Mouse (Mus musculus) cerebellum, postnatal 4 days (tissue): ENCODE measurements around the gene Adamts20.
A peak's percentile ranks its signal among the peaks of the same experiment; 100 is the strongest.

Experiments
- DNase-seq, 2 experiments: peaks; one replicate each; pipeline ENCODE4 v3.0.0; 2022; ENCODE audit warnings: low spot score in 2 of 2, mixed read lengths in 1 of 2

Gene Adamts20

DNA sequence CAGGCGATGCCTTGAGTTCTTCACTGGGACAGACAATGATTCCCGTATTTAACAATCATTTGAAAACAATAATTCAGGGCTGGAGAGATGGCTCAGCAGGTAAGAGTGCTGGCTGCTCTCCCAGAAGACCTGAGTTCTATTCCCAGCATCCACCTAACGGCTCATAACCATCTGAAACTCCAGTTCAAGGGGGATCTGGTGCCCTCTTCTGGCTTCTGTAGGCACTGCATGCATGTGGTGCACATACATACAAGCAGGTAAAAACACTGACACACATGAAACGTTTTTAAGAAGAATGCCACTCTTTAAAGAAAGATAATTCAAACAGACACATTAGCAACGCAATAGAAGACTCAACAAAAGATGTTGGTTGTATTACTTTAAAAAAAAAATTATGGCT lies 120.9 kb downstream of the Adamts20 start:
- DNase-seq = no peak

DNA sequence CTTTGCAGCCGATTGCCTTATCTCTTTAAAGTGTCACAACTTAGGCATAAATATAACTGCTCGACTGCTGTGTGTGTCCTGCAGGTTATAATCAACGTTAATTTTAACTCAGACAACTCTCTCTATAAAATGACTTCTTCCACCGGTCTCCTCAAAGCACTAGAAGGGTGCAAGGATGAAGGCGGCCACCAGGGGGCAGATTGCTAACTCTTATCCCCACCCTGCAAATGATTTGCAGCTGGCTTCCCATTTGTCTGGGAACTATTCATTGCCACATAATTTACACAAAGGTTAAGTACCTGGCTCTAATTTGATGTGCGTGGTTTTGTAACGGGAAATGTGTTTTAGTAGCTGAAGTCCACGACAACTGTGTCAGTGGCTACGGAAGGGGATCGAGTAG lies 122.9 kb downstream of the Adamts20 start:
- peak; percentile 75 to 77 for DNase-seq

DNA sequence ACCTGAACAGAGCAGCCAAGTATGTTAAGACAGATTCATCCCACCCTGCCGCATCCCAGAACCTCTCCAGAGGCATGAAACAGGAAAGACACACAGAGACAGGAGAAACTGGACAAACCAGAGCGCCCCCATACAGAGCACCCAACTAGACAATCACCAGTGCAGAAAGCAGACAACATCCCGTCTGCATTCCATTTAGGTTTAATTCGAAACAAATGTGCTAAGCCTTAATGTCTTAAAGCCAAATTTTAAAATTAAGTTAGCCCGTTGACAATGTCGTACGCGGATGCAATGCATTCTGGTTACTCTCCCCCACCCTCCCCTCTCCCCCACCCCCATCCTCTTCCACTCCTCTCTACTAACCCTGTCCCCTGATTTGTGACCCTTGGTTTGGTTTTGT lies 126.2 kb downstream of the Adamts20 start:
- no peak for DNase-seq

DNA sequence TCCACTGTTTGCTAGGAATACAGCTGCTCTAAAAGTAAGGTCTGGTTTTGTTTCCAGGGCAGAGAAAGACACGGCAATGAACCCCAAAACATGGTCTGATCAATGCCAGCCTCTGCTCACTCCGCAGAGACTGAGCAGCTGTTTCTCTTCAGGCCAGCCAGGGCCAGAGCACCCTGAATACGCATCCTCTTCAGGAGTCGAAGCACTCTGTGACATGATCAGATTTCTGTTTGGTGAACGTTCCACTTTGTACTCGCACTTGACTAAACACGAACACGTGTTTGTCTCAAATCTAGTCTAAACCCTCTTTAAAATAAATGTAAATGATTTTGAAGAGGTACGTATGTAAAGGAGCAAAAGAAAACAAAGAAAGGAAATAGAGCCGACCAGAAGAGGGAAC lies 130.6 kb downstream of the Adamts20 start:
- no peak for DNase-seq

DNA sequence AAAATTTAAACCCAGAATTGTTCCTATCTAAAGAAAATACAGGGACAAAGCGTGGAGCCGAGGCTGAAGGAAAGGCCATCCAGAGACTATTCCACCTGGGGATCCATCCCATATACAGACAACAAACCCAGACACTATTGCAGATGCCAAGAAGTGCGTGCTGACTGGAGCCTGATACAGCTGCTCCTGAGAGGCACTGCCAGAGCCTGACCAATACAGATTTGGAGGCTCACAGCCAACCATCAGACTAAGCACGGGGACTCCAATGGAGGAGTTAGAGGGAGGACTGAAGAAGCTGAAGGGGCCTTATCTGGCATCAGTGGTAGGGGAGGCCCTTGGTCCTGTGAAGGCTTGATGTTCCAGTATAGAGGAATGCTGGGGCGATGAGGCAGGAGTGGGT lies 138.6 kb downstream of the Adamts20 start:
- no peak for DNase-seq

DNA sequence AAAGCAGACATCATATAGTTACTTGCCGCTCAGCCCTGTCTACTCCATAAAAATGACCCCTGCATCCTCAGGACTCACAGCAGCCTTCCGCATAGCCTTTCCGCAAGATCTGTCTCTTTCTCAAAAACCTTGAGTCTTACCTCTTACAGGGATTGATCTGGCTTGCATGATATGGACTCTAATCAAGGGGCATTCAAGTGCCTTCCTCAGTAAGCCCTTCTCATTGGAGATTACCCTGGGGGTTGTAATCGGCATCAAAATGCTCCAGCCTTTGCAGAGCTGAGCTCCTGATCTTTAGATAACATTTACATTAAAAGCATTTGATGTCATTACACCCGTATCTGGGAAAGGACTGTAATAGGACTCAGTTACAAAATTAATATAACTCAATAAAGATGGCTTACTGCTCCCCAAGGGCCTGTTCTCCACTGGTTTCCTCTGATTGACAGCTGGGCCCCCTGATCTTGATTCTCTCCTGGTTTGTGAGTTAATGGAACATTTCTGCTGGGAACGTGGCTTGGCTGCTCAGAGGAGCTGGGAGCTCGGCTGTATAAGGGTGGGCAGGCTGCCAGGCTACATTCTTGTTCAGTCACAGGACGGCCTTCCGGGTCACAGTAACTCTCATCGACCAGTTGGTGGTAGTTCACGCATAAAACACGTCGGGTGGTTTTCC lies 139.6 kb downstream of the Adamts20 start:
- peak in 1 of 2 experiments; percentile 21 for DNase-seq

DNA sequence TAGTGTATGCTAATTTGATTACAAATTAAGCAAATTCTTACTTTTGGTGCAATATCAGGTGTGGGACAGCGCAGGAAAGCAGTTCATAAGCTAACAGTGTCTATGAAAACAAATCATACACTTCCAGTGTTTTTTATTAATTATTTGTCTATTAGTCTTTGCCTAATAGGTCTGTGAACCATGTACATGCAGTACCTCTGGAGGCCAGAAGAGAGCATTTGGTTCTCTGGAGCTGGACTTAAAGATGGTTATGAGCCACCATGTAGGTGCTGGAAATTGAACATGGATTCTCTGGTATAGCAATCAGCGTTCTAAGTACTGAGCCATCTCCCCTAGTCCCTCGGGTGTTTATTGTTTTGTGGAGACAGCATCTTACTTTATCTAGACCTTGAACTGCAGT lies 149.0 kb downstream of the Adamts20 start:
- no peak for DNase-seq

DNA sequence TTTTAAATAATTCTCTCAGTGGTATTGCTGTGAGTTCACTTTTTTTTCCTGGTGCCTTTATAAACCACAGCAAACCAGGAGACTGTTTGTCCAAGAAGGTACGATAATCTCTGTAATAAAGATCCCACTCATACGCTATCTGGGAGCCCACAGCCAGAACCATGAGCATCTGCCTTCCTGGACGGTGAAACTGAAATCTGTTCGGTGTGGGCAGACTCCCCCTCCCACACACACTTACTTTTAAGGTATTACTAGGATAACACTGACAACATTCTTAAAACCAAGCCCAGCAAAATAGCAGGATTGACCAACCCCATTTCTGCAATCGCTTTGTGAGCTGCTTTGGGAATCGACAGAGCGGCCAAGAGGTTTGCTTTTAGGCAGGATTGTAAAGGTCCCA lies 155.5 kb downstream of the Adamts20 start:
- DNase-seq = no peak

DNA sequence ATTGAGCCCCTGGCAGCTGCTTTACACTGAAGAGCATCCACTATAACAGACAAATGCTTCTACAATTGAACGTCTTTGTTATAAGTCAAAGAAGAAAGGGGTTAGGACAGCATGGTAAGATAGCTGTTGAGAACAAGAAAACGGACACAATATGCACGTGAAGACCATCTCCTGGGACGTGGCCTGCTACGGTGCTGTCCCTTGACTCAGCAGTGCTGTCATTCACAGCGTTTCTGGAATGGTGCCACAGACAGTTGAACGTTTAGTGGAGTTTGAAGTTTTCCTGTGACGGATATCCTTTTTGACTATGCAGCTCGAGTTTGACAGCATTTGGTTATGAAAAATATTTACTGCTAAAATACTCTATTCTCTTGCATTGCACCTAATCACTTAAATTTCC lies 157.3 kb downstream of the Adamts20 start:
- DNase-seq = no peak

DNA sequence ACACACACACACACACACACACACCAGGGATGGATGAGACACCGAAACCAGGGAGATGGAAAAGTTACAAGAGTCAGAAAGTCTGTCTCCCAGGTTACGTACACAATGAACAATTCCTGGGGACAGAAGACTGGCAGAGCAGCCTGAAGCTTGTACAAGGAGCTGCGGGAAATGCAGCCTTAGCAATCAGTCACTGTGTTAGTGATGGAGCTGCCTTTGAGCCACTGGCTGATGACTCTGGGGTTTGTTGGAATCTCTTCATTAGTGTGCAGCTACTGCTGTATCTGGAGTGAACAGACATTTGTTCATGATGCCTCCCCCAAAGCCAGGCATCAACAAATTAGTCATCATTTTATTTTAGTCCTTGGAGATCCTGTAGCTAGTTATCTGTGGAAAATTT lies 162.1 kb downstream of the Adamts20 start:
- DNase-seq = no peak

DNA sequence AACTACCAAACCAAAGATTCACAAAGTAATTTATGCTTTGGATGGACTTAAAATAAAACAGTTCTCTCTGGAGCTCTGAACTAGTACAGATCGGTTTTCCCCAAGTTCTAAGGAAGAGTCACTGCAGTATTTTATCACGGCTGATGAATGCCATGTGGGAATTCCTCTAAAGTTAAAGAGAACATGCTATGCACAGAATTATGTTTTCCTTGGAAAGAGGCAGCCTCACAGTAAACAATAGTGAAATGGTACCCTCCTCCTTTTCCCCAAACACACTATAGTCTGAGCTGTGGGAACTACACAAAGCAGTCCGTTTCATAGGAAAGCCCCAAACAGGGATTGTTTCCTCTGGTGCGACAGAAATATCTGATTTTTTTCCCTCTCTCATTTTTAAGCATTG lies 171.1 kb downstream of the Adamts20 start:
- DNase-seq = no peak

DNA sequence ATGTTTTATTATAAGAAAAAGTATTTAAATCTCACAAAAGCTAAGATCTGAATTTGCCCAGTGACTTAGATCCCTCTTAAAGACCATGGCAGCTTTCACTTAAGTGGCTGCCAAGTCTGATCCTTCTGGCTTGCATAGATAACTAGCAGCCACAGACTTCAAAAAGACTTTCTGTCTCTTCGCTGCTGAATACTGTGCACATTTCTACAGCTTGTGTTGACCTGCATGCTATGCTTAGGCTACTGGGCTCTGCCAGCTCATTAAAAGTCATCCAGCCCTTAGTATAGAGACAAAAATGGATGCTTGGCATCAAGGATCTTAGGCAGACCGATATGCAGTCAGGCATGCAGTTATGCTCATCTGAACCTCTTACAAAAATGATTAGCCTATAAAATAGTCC lies 177.2 kb downstream of the Adamts20 start:
- no peak for DNase-seq

DNA sequence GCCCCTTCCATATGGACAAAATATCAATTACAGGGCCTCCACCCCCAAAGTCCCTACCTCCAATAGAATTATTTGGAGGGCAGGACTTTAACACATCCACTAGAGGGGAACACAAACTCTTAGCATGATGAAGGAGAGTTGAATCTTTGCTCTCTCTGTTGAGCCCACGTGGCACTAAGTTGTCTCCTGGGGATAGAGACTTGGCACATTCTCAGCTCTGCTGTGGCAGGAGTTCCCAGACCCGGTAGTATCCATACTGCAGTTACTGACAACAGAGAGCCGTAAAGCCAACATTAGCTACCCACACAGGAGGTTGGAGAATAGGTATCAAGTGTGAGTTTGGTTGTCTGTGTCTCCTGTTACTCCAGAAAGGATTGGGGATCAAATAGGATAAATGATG lies 177.7 kb downstream of the Adamts20 start:
- no peak for DNase-seq

DNA sequence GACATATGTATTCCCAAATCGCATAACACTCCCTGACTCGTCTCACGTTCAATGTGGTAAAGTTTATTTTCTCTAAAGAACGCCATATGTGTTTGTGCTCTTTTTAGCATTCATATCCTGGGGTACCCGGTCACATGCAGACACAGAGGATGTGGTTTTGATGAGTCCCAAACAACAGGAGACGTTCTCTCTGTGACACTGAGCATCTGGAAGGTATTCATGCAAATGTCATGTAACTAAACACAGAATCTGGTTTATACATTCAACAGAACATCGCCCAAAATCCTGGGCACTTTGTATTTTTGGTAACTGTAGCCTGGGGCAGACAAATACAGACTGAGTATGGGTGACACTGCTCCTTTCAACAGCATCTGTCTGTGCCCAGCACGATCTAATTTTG lies 188.8 kb downstream of the Adamts20 start:
- DNase-seq = no peak

DNA sequence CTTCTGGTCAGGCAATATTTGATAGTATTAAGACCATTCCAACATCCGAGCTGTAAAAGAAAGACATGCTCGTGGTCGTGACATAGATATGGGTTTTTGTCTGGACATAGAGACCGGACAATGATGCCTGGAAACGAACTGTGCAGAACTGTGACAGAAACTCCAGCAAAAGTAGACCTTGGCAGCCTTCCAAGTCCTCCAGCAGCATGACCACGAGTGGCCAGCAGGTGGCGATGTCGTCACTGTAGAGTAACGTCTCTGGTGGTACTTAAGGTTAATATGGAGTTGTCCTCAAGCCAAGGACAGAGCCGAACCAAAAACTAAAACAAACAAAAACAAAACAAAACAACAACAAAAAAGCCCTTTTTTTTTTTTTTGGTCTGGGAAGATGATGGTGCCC lies 199.6 kb downstream of the Adamts20 start:
- DNase-seq = peak; percentile 87 to 96

DNA sequence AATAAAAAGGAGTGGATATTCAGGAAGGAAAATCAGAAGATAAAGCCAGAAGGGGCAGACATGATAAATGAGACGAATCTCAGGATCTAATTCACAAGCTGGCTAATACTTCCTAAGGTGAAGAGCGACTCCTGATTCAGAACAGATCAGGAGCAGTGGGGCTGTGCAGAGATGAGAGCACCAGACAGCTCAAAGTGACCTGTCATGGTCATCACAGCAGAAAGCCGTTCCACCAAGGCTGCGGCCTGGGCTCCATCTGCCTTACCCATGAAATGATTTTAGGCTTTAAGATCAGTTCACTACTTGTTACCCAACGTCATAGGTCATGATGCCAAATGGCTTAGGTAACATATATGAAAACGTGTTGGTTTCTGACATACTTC lies 200.7 kb downstream of the Adamts20 start:
- no peak for DNase-seq

DNA sequence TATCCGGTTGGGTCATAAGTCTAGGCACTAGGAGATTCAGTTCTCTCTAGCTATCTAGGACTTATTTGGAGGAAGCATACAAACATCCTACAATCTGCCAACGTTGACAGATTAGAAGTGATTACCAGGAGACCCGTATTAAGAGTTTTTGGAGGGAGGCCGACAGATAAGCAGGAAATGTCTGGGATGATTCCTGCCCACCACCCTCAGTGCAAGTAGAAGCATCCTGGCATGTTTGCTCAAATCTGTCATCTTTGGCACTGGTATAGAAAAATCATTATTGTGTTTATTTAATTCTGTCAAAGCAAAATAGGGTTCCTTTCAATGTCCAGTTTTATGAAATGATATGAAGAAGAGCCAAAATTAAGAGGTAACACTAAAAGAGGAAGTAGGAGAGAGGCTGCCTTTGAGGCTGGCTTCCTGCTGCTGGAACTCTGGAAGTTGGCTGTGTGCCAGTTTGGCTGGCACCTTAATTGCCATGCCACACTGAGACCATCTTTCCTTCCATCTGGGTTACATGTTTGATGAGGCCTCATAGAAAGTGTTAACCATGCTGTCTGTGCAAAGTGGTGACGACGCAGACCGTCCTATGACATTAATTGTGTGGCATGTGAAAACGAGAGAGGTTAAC lies 201.2 kb downstream of the Adamts20 start:
- DNase-seq = peak; percentile 43 to 82

DNA sequence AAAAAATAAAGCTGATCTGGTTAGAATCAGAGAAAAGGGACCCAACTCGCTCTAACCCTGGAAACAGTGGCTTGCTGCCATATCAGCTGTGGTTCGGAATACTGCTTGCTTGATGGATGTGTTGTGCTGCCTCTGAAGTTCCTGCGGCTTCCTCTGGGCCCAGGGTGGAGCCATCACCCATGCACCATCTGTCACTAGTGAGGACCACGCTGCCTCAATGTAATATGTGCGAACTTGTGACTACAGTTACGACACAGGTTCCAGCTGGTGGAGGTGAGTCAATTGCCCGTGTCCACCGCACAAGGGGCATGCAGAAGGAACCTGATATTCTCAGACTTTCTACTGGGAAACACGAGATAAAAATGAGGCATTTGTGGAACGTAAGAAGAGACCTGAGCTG lies 202.0 kb downstream of the Adamts20 start:
- peak in 1 of 2 experiments; percentile 13 for DNase-seq

DNA sequence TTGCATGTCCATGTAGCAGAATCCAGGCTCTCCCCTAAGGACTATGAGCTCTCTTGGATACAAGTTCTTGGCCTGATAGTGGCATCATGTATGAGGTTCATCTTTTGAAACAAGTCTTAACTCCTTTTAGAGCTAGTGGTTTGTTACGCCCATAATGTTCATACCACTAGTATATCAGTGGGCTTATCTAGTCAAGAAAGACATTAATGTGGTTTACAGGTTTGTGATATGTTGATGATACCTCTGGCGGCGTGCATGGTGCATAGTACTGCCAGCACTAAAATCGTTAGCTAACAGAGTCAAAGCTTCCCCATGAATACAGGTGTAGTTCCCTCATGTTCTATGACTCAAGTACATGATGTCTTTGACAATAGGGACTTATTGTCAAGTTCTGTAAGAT lies 205.7 kb downstream of the Adamts20 start:
- DNase-seq = no peak

DNA sequence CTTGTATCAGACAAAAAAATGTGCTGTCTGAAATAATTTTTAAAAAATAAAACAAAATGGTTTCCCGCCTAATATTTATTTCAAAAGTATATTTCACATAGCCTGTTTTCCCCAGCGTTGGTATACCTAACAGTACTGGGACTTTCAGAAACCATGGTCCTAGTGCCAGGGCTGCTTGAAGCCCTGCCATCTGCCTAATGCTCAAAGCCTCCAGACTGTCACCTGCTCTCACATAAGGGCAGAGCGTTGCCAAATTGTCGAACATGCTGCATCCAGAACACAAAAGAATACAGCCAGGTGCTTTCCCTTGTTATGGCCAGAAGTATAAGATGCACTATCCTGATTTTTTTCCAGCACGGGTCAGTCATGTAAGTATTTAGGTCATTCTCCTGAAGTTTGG lies 209.7 kb downstream of the Adamts20 start:
- peak in 1 of 2 experiments; percentile 17 for DNase-seq

DNA sequence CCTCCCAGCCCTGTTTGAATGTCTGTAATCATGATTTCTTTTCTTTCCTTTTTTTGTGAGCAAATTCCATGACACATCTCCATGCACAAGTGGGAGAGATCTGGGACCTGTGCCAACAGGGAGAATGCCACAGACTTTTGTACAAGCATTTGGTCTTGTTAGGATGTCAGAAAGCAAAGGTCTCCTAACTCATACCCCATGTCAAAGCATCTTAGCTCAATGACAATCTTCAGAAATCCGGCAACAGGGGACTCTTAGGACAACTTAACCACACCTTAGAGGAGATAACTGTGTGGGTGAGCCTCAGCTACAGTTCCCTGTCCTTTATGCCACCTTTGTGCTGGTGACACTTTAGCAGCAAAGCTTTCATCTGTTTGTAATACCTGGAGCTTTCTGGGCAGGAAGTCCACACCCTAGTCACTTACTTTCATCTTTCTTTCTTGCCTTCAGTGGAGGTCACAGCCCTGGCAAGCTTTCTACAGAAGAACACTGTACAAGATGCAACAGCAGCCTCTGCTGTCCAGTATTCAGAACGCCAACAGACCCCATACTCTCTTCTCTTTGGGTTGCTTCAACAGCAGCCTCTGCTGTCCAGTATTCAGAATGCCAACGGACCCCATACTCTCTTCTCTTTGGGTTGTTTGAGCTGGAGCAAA lies 210.2 kb downstream of the Adamts20 start:
- DNase-seq = peak in 1 of 2 experiments; percentile 16

DNA sequence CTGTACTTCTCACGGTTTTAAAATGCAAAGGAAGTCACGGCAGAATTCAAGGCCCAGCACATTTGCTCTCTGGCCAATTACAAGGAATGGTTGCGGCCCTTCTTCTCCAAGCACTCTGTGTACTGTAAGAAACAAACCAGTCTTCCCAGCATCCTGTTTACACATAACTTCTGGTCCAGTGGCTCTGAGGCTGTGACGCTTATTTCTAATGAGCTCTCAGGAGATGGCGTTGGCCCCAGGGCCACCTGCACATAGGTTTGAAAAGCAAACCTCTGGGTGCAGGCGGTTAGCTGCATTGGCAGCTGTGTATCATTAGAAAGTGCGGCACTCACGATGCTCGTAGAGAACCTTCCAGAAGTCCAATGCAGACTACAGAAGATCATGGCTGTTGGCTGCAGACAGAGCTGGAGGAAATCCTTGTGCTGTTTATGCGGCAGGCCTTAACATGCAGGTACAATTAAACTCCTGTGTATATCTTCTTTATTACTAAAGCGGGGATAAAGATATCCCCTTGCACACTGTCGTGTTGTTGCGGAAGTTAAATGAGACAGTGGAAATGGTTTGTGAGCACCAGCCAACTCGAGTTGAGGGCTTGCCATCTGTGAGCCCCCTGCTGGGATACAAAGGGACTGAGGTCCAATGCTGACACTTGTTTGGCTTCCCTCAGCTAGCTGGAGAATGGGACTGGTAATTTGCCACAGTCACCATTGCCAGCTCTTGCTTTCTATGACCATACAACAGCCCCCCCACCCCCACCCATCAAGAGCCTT lies 210.9 kb downstream of the Adamts20 start:
- DNase-seq = peak; percentile 51 to 84
